Mouse (Mus musculus) layer of hippocampus, adult 9-11 months (tissue): ENCODE measurements around the gene Aif1l.
A peak's percentile ranks its signal among the peaks of the same experiment; 100 is the strongest.

ENCODE experiments used
- DNase-seq: peaks from one replicate; pipeline ENCODE4 v3.0.0; 2022

Gene Aif1l

GRCm38 (mm10) chr2:31952725-31953124 lies 2.8 kb downstream of the Aif1l start:
- no peak for DNase-seq

DNA sequence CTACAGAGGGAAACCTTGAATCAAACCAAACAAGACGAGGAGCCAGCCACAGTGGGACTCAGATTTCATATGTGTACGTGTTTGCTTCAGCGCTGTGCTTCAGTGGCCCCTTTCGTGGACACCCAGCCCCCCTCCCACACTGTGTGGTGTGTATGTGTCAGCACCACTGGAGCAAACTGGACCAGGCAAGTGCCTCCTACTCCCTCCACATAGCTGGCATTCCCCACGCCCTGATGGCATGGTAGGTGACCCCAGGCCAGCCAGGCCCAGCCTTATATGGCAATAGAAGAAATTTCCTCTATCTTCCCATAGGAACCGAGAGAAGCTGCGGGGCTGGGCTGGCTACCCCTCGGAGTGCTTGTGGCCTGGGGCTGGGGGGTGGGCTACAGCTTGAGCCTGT lies 3.7 kb downstream of the Aif1l start:
- DNase-seq: no peak

- no peak for DNase-seq
Observed at GRCm38 (mm10) chr2:31954779-31955181, 4.8 kb downstream of the Aif1l start.

- DNase-seq: no peak
Observed at GRCm38 (mm10) chr2:31955686-31956085, 5.7 kb downstream of the Aif1l start.

- DNase-seq: no peak
Observed at GRCm38 (mm10) chr2:31957211-31957610, 7.3 kb downstream of the Aif1l start.

GRCm38 (mm10) chr2:31960986-31961385 lies 11.0 kb downstream of the Aif1l start:
- DNase-seq: no peak

DNA sequence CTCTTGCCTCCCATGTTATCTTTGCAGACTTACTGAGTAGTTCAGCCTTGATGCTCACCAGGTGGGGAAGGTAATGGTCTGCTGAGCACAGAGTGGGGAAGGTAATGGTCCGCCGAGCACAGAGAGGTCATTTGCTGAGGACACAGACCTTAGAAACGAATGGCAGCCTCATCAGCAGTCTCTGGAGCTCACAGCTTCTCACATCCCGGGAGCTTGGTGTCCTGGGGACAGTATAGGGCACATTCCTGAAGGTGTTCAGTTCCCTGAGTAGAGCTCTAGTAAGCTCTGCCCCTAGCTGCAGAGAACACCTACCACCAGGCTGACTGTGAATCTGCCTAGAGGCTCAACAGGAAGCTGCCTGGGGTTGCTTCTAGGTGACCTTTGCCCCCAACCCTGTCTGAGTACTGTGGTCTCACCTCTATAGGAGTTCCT lies 11.9 kb downstream of the Aif1l start:
- no peak for DNase-seq

DNA sequence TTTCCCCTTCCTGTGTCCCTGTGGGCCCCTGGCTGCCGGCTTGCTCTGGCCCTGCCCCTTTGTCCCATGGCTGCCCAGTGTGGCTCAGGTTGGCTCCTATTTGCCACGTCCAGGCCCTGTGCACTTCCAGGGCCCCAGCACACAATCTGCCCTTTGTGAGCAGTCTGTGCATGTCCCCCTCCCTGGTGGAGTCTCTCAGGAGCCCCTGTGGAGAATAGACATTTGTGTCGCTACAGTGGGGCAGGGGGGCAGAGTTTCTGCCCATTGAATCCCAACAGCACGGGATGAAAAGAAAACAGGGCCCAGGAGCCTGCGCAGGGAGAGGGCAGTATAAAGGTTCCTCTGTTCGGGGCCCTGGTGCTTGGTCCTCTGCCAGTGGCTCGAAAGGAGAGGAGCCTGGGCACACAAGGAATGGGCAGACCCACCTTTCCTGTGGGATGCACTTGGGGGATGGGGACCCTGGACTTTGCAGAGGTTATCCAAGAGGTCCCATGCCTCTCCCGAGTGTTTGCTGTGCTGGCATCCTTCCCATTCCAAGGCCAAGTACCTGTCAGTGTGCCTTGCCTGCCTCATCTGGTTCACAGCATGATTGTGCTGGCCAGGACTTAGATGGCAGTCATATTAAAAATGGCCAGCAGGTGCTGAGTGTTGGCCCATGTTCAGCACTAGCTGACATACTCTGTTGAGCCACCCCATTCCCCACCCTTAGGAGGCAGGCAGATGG lies 12.7 kb downstream of the Aif1l start:
- DNase-seq: peak; percentile 91

DNA sequence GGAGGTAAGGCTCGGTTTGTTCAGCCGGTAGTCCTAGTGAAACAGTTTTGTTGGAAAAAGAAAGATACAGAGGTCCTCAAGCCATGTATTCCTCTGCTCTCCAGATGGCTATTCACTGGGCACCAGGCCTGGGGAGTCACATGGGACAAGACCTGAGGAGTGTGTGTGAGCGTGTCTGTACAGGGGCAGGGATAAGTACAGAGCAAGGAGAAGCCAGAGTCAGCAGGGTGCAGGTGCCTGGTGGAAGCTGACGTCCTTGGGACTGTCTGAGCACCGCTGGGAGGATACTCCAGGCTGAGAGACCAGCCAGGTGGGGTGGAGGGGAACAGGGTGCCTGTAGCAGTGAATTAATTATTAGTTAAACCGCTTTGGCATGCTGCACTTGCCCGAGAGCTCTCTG lies 13.6 kb downstream of the Aif1l start:
- DNase-seq: no peak

- no peak for DNase-seq
Observed at GRCm38 (mm10) chr2:31964191-31964590, 14.3 kb downstream of the Aif1l start.

GRCm38 (mm10) chr2:31965110-31965509 lies 15.2 kb downstream of the Aif1l start:
- no peak for DNase-seq

GRCm38 (mm10) chr2:31966801-31967200 lies 16.9 kb downstream of the Aif1l start:
- no peak for DNase-seq

DNA sequence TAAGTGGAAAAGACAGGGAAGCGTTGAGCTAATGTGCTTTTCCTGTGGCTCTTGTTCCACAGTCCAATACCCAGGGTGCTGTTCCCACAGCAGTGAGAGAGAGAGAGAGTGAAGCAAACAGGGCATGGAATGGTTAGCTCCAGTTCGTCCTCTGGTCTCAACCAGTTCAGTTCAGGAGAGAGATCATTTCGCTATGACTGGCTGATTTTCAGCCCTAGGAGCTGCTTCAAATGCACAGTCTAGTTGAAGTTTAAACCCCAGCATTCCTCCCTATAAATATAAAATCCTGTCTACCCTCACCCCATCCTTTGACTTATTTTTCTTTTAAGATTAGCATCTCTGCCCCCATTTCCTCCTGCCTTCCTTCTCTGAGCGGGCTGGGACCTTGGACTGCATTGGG lies 22.6 kb downstream of the Aif1l start:
- no peak for DNase-seq

DNA sequence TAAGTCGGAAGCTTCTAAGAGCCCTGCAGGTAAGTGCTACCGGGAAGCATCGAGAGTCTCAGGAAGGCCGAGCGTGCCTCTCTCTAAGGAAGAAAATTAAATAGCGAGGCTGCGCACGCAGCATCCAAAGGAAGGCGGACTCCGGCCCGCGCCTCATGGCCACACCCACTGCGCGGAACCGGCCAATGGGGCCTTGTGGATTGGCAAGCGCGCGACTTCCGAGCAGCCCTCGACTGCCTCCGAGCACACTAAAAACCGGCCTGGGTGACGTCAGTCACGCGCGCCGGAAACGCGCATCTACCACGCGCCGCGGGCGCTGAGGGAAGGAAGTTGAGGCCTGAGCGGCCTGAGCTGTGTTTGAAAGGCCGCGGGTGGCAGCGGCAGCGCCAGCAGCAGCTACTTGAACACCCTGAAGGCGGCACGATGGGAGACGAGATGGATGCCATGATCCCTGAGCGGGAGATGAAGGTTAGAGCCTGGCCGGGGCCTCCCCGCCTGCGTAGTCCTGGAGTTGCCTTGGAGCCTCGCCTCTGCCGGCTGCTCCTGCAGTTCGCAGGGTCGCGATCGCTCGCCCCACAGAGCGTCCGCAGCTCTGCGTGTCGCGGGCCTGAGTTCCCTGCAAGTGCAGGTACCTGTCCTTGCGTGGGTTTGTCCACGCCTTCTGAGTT lies 24.3 kb downstream of the Aif1l start, which contains the start of gene Nup214:
TSS of gene Nup214 (plus strand) at position 296 of the 668 bp plus-strand sequence.
- peak; percentile 99 for DNase-seq

DNA sequence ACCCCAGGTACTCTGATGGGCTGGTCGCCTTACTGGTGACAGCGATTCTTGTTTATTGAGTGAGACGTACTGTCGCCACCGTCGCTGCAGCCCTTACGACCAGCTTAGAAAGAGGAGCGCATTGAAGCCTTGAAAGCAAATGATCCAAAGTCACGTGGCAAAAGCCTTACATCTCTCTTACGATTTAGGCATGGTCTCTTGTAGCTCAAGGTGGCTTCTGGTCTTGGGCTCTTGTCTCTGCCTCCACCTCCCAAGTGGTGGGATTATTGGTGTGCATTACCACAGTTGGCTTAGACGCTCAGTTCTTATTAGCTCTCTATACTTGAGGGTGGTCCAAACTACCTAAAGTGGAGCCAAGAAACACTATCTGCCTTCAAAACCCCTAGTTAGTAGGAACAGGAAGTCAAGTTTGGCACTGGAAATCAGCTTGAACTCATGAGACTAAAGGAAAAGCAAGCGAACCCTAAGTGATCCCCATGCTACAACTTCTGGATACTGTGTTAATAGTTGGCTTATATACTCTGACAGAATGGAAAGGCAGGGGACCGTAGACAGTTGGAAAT lies 25.0 kb downstream of the Aif1l start:
- no peak for DNase-seq

- no peak for DNase-seq
Observed at GRCm38 (mm10) chr2:31987774-31988173, 37.8 kb downstream of the Aif1l start.

DNA sequence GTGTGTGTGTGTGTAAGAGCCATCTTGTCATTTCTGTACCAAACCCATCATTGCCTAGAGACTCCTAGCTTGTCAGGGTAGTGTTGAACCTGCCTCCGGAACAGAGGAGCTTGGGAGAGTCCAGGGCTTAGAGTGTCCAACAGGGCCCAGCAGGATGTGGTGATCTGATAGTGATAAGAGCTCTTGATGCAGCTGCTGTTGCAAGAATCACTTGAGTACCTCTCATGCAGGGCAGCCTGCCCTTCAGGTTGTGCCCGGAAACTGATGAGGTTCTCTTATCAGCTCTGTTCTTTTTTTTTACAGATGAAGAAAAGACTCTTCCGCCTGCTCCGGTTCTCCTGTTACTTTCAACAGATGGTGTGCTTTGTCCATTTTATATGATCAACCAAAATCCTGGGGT lies 41.0 kb downstream of the Aif1l start:
- no peak for DNase-seq

DNA sequence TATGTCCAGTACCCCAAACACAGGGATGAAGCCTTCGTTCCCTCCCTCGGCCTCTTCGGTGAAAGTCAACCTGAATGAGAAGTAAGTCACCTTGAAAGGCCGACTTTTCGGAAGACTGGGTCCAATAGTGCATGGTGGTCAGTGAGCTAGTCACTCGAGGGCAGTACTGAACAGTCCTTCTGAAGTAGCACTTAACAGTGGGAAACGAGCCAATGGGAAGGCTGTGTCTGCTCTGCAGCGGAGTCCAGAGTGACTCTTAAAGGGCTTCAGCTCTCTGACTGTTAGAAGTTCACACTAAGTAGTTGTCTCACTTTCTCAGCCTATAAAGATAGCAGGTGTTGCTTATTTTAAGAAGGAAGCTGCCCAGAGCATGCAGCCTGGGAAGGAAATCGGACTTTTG lies 45.0 kb downstream of the Aif1l start:
- no peak for DNase-seq

- peak; percentile 87 for DNase-seq
Observed at GRCm38 (mm10) chr2:31996060-31996459, 46.1 kb downstream of the Aif1l start.

DNA sequence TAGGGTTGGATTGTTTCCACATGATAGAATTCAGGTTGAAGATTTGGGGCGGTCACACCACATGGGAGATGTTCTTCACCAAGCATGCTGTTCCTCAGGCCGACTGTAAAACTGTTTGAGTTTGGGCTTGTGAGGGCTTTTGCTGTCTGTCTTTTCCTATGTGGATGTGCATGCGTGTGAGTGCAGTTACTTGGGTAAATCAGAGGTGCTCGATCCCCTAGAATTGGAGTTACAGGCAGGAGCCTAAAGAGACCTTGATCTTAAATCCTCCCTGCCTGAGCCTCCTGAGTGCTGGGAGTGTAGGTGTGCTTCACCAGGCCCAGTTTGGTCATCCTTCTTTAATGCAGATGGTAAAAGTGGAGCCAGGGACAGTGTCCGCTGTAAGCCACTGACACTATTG lies 47.6 kb downstream of the Aif1l start:
- no peak for DNase-seq

DNA sequence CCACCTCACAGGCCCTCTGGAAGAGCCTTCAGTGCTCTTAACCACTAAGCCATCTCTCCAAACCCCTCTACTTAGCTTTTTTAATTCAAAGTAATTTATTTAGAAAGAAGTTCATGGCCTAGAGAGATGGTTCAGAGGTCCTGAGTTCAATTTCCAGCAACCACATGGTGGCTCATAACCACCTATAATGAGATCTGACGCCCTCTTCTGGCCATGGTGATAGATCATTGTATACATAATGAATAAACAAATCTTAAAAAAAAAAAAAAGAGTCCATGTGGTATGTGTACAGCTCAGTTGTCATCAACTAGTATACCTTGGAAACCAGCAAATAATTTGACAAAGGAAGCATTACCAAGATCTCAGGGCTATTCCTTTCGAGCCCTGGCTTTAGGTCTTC lies 48.5 kb downstream of the Aif1l start:
- DNase-seq: no peak

DNA sequence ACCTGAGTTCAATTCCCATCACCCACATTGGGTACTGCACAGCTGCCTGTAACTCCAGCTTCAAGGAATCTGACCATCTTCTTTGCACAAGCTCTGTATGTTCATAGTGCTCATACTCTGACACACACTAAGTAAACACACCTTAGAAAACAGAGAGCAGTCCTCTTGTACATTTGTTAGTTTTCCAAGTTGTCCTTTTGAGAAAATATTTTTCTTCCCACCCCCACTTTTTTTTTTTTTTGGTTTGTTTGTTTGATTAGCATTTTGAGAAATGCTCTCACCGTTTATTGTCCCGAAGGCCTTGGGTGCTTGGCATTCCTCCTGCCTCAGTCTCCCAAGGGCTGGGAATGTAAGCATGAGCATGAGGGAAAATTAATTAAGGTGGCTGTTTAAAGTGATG lies 58.4 kb downstream of the Aif1l start:
- no peak for DNase-seq

DNA sequence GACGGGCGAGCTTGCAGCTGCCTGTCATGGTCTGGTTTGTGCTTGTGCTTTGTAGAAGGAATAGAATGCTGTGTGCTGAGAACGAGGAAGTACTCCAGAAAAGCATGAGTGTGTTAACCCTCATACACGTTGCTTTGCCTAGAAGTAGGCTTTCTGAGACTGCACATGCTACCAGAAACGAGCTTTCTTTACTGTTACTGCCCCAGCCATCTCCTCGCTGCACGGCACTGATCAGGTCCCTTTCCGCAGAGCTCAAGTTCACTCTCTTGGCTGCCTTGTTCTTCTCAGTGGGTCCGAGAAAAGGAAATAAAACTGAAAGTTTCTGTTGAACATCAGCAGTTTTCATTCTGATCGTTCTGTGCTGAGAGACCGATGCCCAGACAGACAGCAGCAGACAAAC lies 58.8 kb downstream of the Aif1l start:
- DNase-seq: no peak

GRCm38 (mm10) chr2:32019704-32020103 lies 69.8 kb downstream of the Aif1l start:
- no peak for DNase-seq
